ENCODE assay signal across 21 mouse cellular contexts in genomic region chr4:86273703-86274355, GRCm38 (mm10).
DNase-seq lines count a peak whose midpoint lies in the region; ATAC-seq and TF ChIP-seq lines count a peak whose summit lies in the region.
"Had no signal": no experiment of that assay in that cellular context is flagged by ENCODE, and none has a peak within 500 bp of the region (broad histone marks: within the 10 kb centered on the region; RNA-seq: fewer than 3 reads in every experiment).

No protein-coding gene starts in this region.

- no peak for DNase-seq in intestine, embryonic 14.5 days (ENCODE audit: low spot score)
- peak; percentile 52 for DNase-seq in layer of hippocampus, adult 9-11 months
- DNase-seq in layer of hippocampus, postnatal 36 days: no peak
- DNase-seq in brain, adult 2 months (ENCODE audit: low read depth, low spot score): peak; percentile 41
- DNase-seq in limb, embryonic 14.5 days (ENCODE audit: low spot score): peak; percentile 49
- no peak for DNase-seq in adrenal gland, postnatal 14 days
- DNase-seq: adrenal gland, postnatal 25 days; cerebellum, adult 18-20 months; cerebellum, postnatal 25 days; embryo, embryonic 11 days; kidney, adult 9 months; liver; right cerebral cortex, postnatal 14 days; thymus, adult 2 months had no signal

- WGBS in intestine, embryonic 14.5 days: 36% methylated on average over 6 of the region's 6 CpGs
- 52% methylated on average over 6 of the region's 6 CpGs for WGBS in intestine, postnatal 0 days
- 52% methylated on average over 6 of the region's 6 CpGs for WGBS in limb, embryonic 14.5 days

- H3K9ac ChIP-seq in intestine, embryonic 14.5 days (ENCODE audit: low read length): no peak overlapping the region
- no peak overlapping the region for H3K9ac ChIP-seq in intestine, postnatal 0 days (ENCODE audit: low read depth, low read length)
- no peak overlapping the region for H3K9ac ChIP-seq in limb, embryonic 14.5 days (ENCODE audit: low read depth, low read length, severe bottlenecking)
- H3K9ac ChIP-seq: forebrain, embryonic 12.5 days; stomach, embryonic 15.5 days had no signal

- H3K9me3 ChIP-seq in intestine, embryonic 14.5 days (ENCODE audit: control insufficient read depth, low read length): no peaks in the 10 kb centered on the region
- no peaks in the 10 kb centered on the region for H3K9me3 ChIP-seq in intestine, postnatal 0 days (ENCODE audit: control insufficient read depth)
- H3K9me3 ChIP-seq in limb, embryonic 14.5 days (ENCODE audit: control insufficient read depth, low read length): no peaks in the 10 kb centered on the region
- H3K9me3 ChIP-seq: forebrain, embryonic 12.5 days; heart, embryonic 10.5 days; hindbrain, embryonic 10.5 days; stomach, embryonic 15.5 days had no signal

- H3K27me3 ChIP-seq in intestine, embryonic 14.5 days (replicated peaks; ENCODE audit: control insufficient read depth, insufficient read depth, low read length): no peaks in the 10 kb centered on the region
- H3K27me3 ChIP-seq in intestine, postnatal 0 days (replicated peaks; ENCODE audit: control insufficient read depth, insufficient read depth, low read length): no peaks in the 10 kb centered on the region
- no peaks in the 10 kb centered on the region for H3K27me3 ChIP-seq in limb, embryonic 14.5 days (ENCODE audit: control insufficient read depth, insufficient read depth, low read length)
- H3K27me3 ChIP-seq: CH12.LX; stomach, embryonic 15.5 days had no signal

- H3K4me2 ChIP-seq in intestine, embryonic 14.5 days (ENCODE audit: low read length): no peak overlapping the region
- H3K4me2 ChIP-seq in intestine, postnatal 0 days (replicated peaks; ENCODE audit: low read depth): no peak overlapping the region
- no peak overlapping the region for H3K4me2 ChIP-seq in limb, embryonic 14.5 days (replicated peaks; ENCODE audit: low read depth, low read length, severe bottlenecking)
- H3K4me2 ChIP-seq: forebrain, embryonic 12.5 days; stomach, embryonic 15.5 days had no signal

- H3K36me3 ChIP-seq in intestine, embryonic 14.5 days (ENCODE audit: control insufficient read depth, insufficient read depth, low read length): no peaks in the 10 kb centered on the region
- no peaks in the 10 kb centered on the region for H3K36me3 ChIP-seq in intestine, postnatal 0 days (ENCODE audit: control insufficient read depth, insufficient read depth)
- H3K36me3 ChIP-seq in limb, embryonic 14.5 days (ENCODE audit: control insufficient read depth, insufficient read depth, low read length): no peaks in the 10 kb centered on the region; the same call in none of the 2 replicates
- H3K36me3 ChIP-seq: forebrain, embryonic 12.5 days; heart, embryonic 10.5 days; hindbrain, embryonic 10.5 days; stomach, embryonic 15.5 days had no signal

- peak overlapping the region; percentile 47; the same call in 1 of the 2 replicates for H3K27ac ChIP-seq in intestine, embryonic 14.5 days (ENCODE audit: low read depth)
- H3K27ac ChIP-seq in intestine, postnatal 0 days (ENCODE audit: low read depth, low read length): no peak overlapping the region
- H3K27ac ChIP-seq in limb, embryonic 14.5 days (replicated peaks; ENCODE audit: low read depth, low read length): no peak overlapping the region
- H3K27ac ChIP-seq: forebrain, embryonic 12.5 days; heart, embryonic 10.5 days; hindbrain, embryonic 10.5 days; hindbrain, postnatal 0 days; stomach, embryonic 15.5 days had no signal

- no peak for TF ChIP-seq CTCF in intestine, postnatal 0 days (IDR thresholded peaks at IDR 0.05; ENCODE audit: low read depth)

- H3K4me3 ChIP-seq in intestine, embryonic 14.5 days (ENCODE audit: low read depth, low read length): no peak overlapping the region
- no peak overlapping the region for H3K4me3 ChIP-seq in intestine, postnatal 0 days (ENCODE audit: low read depth, low read length)
- no peak overlapping the region for H3K4me3 ChIP-seq in limb, embryonic 14.5 days (replicated peaks; ENCODE audit: low read length)
- H3K4me3 ChIP-seq: forebrain, embryonic 12.5 days; heart, embryonic 10.5 days; hindbrain, embryonic 10.5 days; stomach, embryonic 15.5 days had no signal

- ATAC-seq in intestine, embryonic 14.5 days (replicated peaks; ENCODE audit: low FRiP score, low TSS enrichment, low read depth): no peak
- no peak for ATAC-seq in intestine, postnatal 0 days
- ATAC-seq in limb, embryonic 14.5 days (ENCODE audit: low FRiP score, low read depth): no peak
- ATAC-seq: hindbrain, postnatal 0 days had no signal

- no peak for TF ChIP-seq POLR2A in limb, embryonic 14.5 days (IDR thresholded peaks at IDR 0.05; ENCODE audit: borderline replicate concordance, extremely low read depth, insufficient read depth, insufficient read length)

- peaks cover 17% of the 10 kb centered on the region for H3K4me1 ChIP-seq in intestine, embryonic 14.5 days (replicated peaks; ENCODE audit: control insufficient read depth, insufficient read depth, low read length)
- no peaks in the 10 kb centered on the region for H3K4me1 ChIP-seq in intestine, postnatal 0 days (replicated peaks; ENCODE audit: control insufficient read depth, insufficient read depth, low read length)
- H3K4me1 ChIP-seq in limb, embryonic 14.5 days (ENCODE audit: control insufficient read depth, insufficient read depth, low read length): peaks cover 24% of the 10 kb centered on the region
- H3K4me1 ChIP-seq: heart, embryonic 10.5 days; stomach, embryonic 15.5 days had no signal

Comparison
In these comparisons a context has a peak if more than half of its experiments do, and no peak if none do; other contexts are left out.
1. DNase-seq: peak in layer of hippocampus, adult 9-11 months (single experiment), brain, adult 2 months (single experiment) and limb, embryonic 14.5 days (single experiment); none in intestine, embryonic 14.5 days (single experiment), layer of hippocampus, postnatal 36 days (0 of 2) and adrenal gland, postnatal 14 days (single experiment).